Mouse (Mus musculus) adrenal gland, adult 8-10 months (tissue): ENCODE measurements at regions not wholly inside any gene's neighbourhood (a gene's known extent, or its start where the extent isn't known, plus 50 kb on each side); places are given as distances from the start of the nearest gene placed in this dataset.

Experiments used
- DNase-seq: peaks from one replicate; pipeline ENCODE4 v3.0.0; 2022

GRCm38 (mm10) chr1:66099562-66100444, 75.3 kb upstream of the Map2 start:
- DNase-seq = no peak

GRCm38 (mm10) chr1:66101419-66101818, 73.7 kb upstream of the Map2 start:
- DNase-seq = no peak

- DNase-seq = no peak
Observed at GRCm38 (mm10) chr1:66104493-66104892, 70.6 kb upstream of the Map2 start.

- DNase-seq = no peak
Observed at GRCm38 (mm10) chr1:66105206-66105605, 69.9 kb upstream of the Map2 start.

GRCm38 (mm10) chr1:66108051-66108450, 67.0 kb upstream of the Map2 start:
- DNase-seq = peak; percentile 68

- no peak for DNase-seq
Observed at GRCm38 (mm10) chr1:66113916-66114315, 61.2 kb upstream of the Map2 start.

- no peak for DNase-seq
Observed at GRCm38 (mm10) chr1:66115330-66115729, 59.7 kb upstream of the Map2 start.
